Mouse (Mus musculus) midbrain, embryonic 10.5 days (tissue): ENCODE results near the gene Rasal2. TPM values are rescaled to one million over a fixed set of nuclear protein-coding genes. Genes with fewer than 3 reads are reported as not detected.

Experiments
- DNase-seq: peaks from one replicate; pipeline ENCODE4 v3.0.0-alpha.2; 2017; ENCODE audit warnings: low spot score
- H3K27ac ChIP-seq: fragments of 300-500 bp; sonication (generic); replicated peaks from 2 replicates; pipeline ENCODE4 v1.5.1; 2016; ENCODE audit warnings: mild to moderate bottlenecking
- H3K27me3 ChIP-seq: fragments of 300-500 bp; sonication (generic); 2 replicates; pipeline ENCODE4 v1.6.1; 2016; ENCODE audit warnings: low read depth, mild to moderate bottlenecking; ENCODE audit not compliant: poor library complexity, severe bottlenecking
- H3K36me3 ChIP-seq: fragments of 300-500 bp; sonication (generic); 2 replicates; pipeline ENCODE4 v1.6.1; 2016; ENCODE audit warnings: mild to moderate bottlenecking, moderate library complexity
- H3K4me1 ChIP-seq: fragments of 300-500 bp; sonication (generic); 2 replicates; pipeline ENCODE4 v1.6.1; 2016
- H3K4me3 ChIP-seq: fragments of 300-500 bp; sonication (generic); 2 replicates; pipeline ENCODE4 v1.5.1; 2016; ENCODE audit warnings: mild to moderate bottlenecking, moderate library complexity
- H3K9me3 ChIP-seq: fragments of 300-500 bp; sonication (generic); replicated peaks from 2 replicates; pipeline ENCODE4 v1.6.1; 2016; ENCODE audit warnings: mild to moderate bottlenecking
- WGBS: fragments of 180-500 bp; shearing (Covaris S2); methylation state at CpG from one replicate; pipeline ENCODE4 v1.1.7; 2016; 5-methylcytosine and 5-hydroxymethylcytosine counted together
- polyA plus RNA-seq: library from polyadenylated mRNA; unstranded; fragments of >200 nt; fragmentation: Nextera tagmentation; extraction: Ambion mirVana; gene quantifications from 2 replicates; pipeline ENCODE4 v1.2.1, GENCODE M21; 2016

Gene Rasal2
- polyA plus RNA-seq, 1 experiment from 2014 or later = 8.8 TPM

- peak overlapping the region; percentile 88 for H3K27ac ChIP-seq
- H3K9me3 ChIP-seq = no peaks in the 10 kb centered on the region
- peak overlapping the region; percentile 52 for H3K4me3 ChIP-seq
- no peaks in the 10 kb centered on the region for H3K27me3 ChIP-seq
- peaks cover 33% of the 10 kb centered on the region for H3K4me1 ChIP-seq
- 8% methylated on average over 25 of the region's 25 CpGs for WGBS
- DNase-seq = peak; percentile 85
- no peaks in the 10 kb centered on the region for H3K36me3 ChIP-seq
Measured at GRCm38 (mm10) chr1:157086097-157086994, 326.0 kb downstream of the Rasal2 start.

Other genes starting within 250 kb of the Rasal2 start
- gene Cryzl2, start 46.0 kb upstream of the Rasal2 start, polyA plus RNA-seq = 6.4 and 7.3 TPM in 2 replicates
- gene Sec16b, start 94.1 kb upstream of the Rasal2 start, polyA plus RNA-seq = 0.49 and 0.63 TPM in 2 replicates